Mouse (Mus musculus) liver, embryonic 15.5 days (tissue): Measurements from ENCODE around the gene Mvb12b. TPM values are rescaled to one million over a fixed set of nuclear protein-coding genes. Genes with fewer than 3 reads are reported as not detected.
A peak's percentile ranks its signal among the peaks of the same experiment; 100 is the strongest.

Experiments
- ATAC-seq: fragments of 200-750 bp; cut with Nextera tagmentation; 2 replicates; pipeline ENCODE4 v1.8.0; 2017; ENCODE audit warnings: moderate number of reproducible peaks, mild to moderate bottlenecking, moderate library complexity; ENCODE audit not compliant: insufficient read depth
- H3K27ac ChIP-seq: fragments of 300-500 bp; sonication (generic); replicated peaks from 2 replicates; pipeline ENCODE4 v1.5.1; 2015; ENCODE audit warnings: mild to moderate bottlenecking, inconsistent platforms
- H3K27me3 ChIP-seq: fragments of 300-500 bp; sonication (generic); 2 replicates; pipeline ENCODE4 v1.6.1; 2015; ENCODE audit warnings: mild to moderate bottlenecking, inconsistent platforms
- H3K36me3 ChIP-seq: fragments of 300-500 bp; sonication (generic); replicated peaks from 2 replicates; pipeline ENCODE4 v1.6.1; 2015; ENCODE audit warnings: moderate library complexity, mild to moderate bottlenecking, inconsistent platforms
- H3K4me1 ChIP-seq: fragments of 300-500 bp; sonication (generic); replicated peaks from 2 replicates; pipeline ENCODE4 v1.6.1; 2015; ENCODE audit warnings: inconsistent platforms
- H3K4me2 ChIP-seq: fragments of 300-500 bp; sonication (generic); 2 replicates; pipeline ENCODE4 v1.6.1; 2015; ENCODE audit warnings: moderate library complexity, mild to moderate bottlenecking, inconsistent platforms
- H3K4me3 ChIP-seq: fragments of 300-500 bp; sonication (generic); replicated peaks from 2 replicates; pipeline ENCODE4 v1.5.1; 2015; ENCODE audit warnings: mild to moderate bottlenecking, inconsistent platforms
- H3K9ac ChIP-seq: fragments of 300-500 bp; sonication (generic); 2 replicates; pipeline ENCODE4 v1.6.1; 2015; ENCODE audit warnings: moderate library complexity, mild to moderate bottlenecking, inconsistent platforms
- H3K9me3 ChIP-seq: fragments of 300-500 bp; sonication (generic); replicated peaks from 2 replicates; pipeline ENCODE4 v1.6.1; 2016; ENCODE audit warnings: inconsistent platforms
- WGBS: fragments of 180-500 bp; shearing (Covaris S2); methylation state at CpG from one replicate; pipeline ENCODE4 v1.1.7; 2015; ENCODE audit warnings: mixed read lengths; ENCODE audit not compliant: insufficient replicate concordance; 5-methylcytosine and 5-hydroxymethylcytosine counted together
- polyA plus RNA-seq: library from polyadenylated mRNA; unstranded; fragments of >200 nt; fragmentation: Nextera tagmentation; extraction: Ambion mirVana; gene quantifications from 2 replicates; pipeline ENCODE4 v1.2.1, GENCODE M21; 2015

The Mvb12b gene
- polyA plus RNA-seq, 1 experiment from 2014 or later = 11.3 TPM

GRCm38 (mm10) chr2:33871181-33871520 lies 16.6 kb downstream of the Mvb12b start:
- Histone ChIP-seq H3K27me3 (no peaks in the 10 kb centered on the region), H3K27ac (peak overlapping the region; percentile 77), H3K9me3 (no peaks in the 10 kb centered on the region), H3K9ac (no peak overlapping the region), H3K4me3 (no peak overlapping the region), H3K4me1 (peaks cover 67% of the 10 kb centered on the region), H3K36me3 (peaks cover 26% of the 10 kb centered on the region), H3K4me2 (no peak overlapping the region)
- WGBS = 67% methylated on average over 4 of the region's 4 CpGs
- ATAC-seq = no peak

- Histone ChIP-seq H3K27ac (peak overlapping the region; percentile 77), H3K27me3 (no peaks in the 10 kb centered on the region), H3K4me2 (no peak overlapping the region), H3K4me1 (peaks cover 62% of the 10 kb centered on the region), H3K36me3 (peaks cover 26% of the 10 kb centered on the region), H3K9ac (no peak overlapping the region), H3K9me3 (no peaks in the 10 kb centered on the region), H3K4me3 (no peak overlapping the region)
- 25% methylated on average over 17 of the region's 17 CpGs for WGBS
- ATAC-seq = peak; percentile 65
Measured at GRCm38 (mm10) chr2:33870369-33871180, 17.2 kb downstream of the Mvb12b start.

GRCm38 (mm10) chr2:33869689-33870343 lies 17.9 kb downstream of the Mvb12b start:
- Histone ChIP-seq H3K36me3 (peaks cover 26% of the 10 kb centered on the region), H3K9ac (no peak overlapping the region), H3K27me3 (no peaks in the 10 kb centered on the region), H3K4me3 (no peak overlapping the region), H3K4me1 (peaks cover 59% of the 10 kb centered on the region), H3K4me2 (no peak overlapping the region), H3K9me3 (no peaks in the 10 kb centered on the region), H3K27ac (peak overlapping the region; percentile 77)
- no peak for ATAC-seq
- 22% methylated on average over 10 of the region's 10 CpGs for WGBS

GRCm38 (mm10) chr2:33868996-33869688 lies 18.6 kb downstream of the Mvb12b start:
- no peaks in the 10 kb centered on the region for H3K9me3 ChIP-seq
- H3K36me3 ChIP-seq = peaks cover 25% of the 10 kb centered on the region
- no peak overlapping the region for H3K4me3 ChIP-seq
- ATAC-seq = no peak
- H3K9ac ChIP-seq = no peak overlapping the region
- H3K27me3 ChIP-seq = no peaks in the 10 kb centered on the region
- WGBS = 26% methylated on average over 5 of the region's 5 CpGs
- peaks cover 55% of the 10 kb centered on the region for H3K4me1 ChIP-seq
- no peak overlapping the region; the same call in 1 of the 2 replicates for H3K4me2 ChIP-seq
- H3K27ac ChIP-seq = peak overlapping the region; percentile 77

- H3K4me1 ChIP-seq = peaks cover 55% of the 10 kb centered on the region
- peaks cover 17% of the 10 kb centered on the region for H3K36me3 ChIP-seq
- ATAC-seq = no peak
- WGBS = 35% methylated on average over 4 of the region's 4 CpGs
- H3K9me3 ChIP-seq = no peaks in the 10 kb centered on the region
- no peaks in the 10 kb centered on the region for H3K27me3 ChIP-seq
- H3K4me3 ChIP-seq = no peak overlapping the region
- H3K4me2 ChIP-seq = no peak overlapping the region
- H3K27ac ChIP-seq = peak overlapping the region; percentile 77
- no peak overlapping the region for H3K9ac ChIP-seq
Measured at GRCm38 (mm10) chr2:33868322-33868721, 19.4 kb downstream of the Mvb12b start.

- H3K27me3 ChIP-seq = no peaks in the 10 kb centered on the region
- peaks cover 70% of the 10 kb centered on the region for H3K4me1 ChIP-seq
- H3K4me2 ChIP-seq = no peak overlapping the region; the same call in 1 of the 2 replicates
- no peak overlapping the region for H3K9ac ChIP-seq
- 15% methylated on average over 2 of the region's 2 CpGs for WGBS
- H3K9me3 ChIP-seq = no peaks in the 10 kb centered on the region
- no peak overlapping the region for H3K4me3 ChIP-seq
- no peaks in the 10 kb centered on the region for H3K36me3 ChIP-seq
- peak overlapping the region; percentile 90 for H3K27ac ChIP-seq
- ATAC-seq = no peak
Measured at GRCm38 (mm10) chr2:33856746-33857145, 31.0 kb downstream of the Mvb12b start.

GRCm38 (mm10) chr2:33853011-33853976 lies 34.5 kb downstream of the Mvb12b start:
- Histone ChIP-seq H3K9ac (peak overlapping the region; percentile 38), H3K4me3 (no peak overlapping the region; the same call in 1 of the 2 replicates), H3K27me3 (no peaks in the 10 kb centered on the region), H3K4me2 (peak overlapping the region; percentile 54), H3K36me3 (0 out of 2 replicates have a peak, but pooled peaks cover 6% of the 10 kb centered on the region), H3K4me1 (peaks cover 95% of the 10 kb centered on the region), H3K9me3 (no peaks in the 10 kb centered on the region), H3K27ac (peak overlapping the region; percentile 90)
- ATAC-seq = peak; percentile 97
- WGBS = 36% methylated on average over 11 of the region's 11 CpGs

- H3K27ac ChIP-seq = peak overlapping the region; percentile 99
- H3K9ac ChIP-seq = peak overlapping the region; percentile 23; the same call in 1 of the 2 replicates
- H3K27me3 ChIP-seq = no peaks in the 10 kb centered on the region
- H3K4me1 ChIP-seq = peaks cover 94% of the 10 kb centered on the region
- 49% methylated on average over 11 of the region's 11 CpGs for WGBS
- no peak overlapping the region for H3K4me3 ChIP-seq
- H3K36me3 ChIP-seq = 0 out of 2 replicates have a peak, but pooled peaks cover 6% of the 10 kb centered on the region
- no peak for ATAC-seq
- H3K4me2 ChIP-seq = no peak overlapping the region
- no peaks in the 10 kb centered on the region for H3K9me3 ChIP-seq
Measured at GRCm38 (mm10) chr2:33847196-33847834, 40.4 kb downstream of the Mvb12b start.

GRCm38 (mm10) chr2:33846635-33847034 lies 41.1 kb downstream of the Mvb12b start:
- H3K4me3 ChIP-seq = no peak overlapping the region
- 67% methylated on average over 4 of the region's 4 CpGs for WGBS
- H3K36me3 ChIP-seq = 0 out of 2 replicates have a peak, but pooled peaks cover 6% of the 10 kb centered on the region
- peaks cover 95% of the 10 kb centered on the region for H3K4me1 ChIP-seq
- H3K27me3 ChIP-seq = no peaks in the 10 kb centered on the region
- no peaks in the 10 kb centered on the region for H3K9me3 ChIP-seq
- no peak overlapping the region for H3K9ac ChIP-seq
- H3K27ac ChIP-seq = peak overlapping the region; percentile 99
- no peak overlapping the region for H3K4me2 ChIP-seq
- ATAC-seq = no peak

GRCm38 (mm10) chr2:33843642-33844041 lies 44.1 kb downstream of the Mvb12b start:
- 16% methylated on average over 2 of the region's 2 CpGs for WGBS
- Histone ChIP-seq H3K9me3 (no peaks in the 10 kb centered on the region), H3K4me2 (peak overlapping the region; percentile 65), H3K9ac (peak overlapping the region; percentile 64), H3K4me1 (peaks cover 98% of the 10 kb centered on the region), H3K4me3 (peak overlapping the region; percentile 25), H3K27me3 (no peaks in the 10 kb centered on the region), H3K27ac (peak overlapping the region; percentile 99), H3K36me3 (no peaks in the 10 kb centered on the region)
- ATAC-seq = peak; percentile 82
